Mouse (Mus musculus): ENCODE data around the gene Pdf. TPM values are rescaled to one million over a fixed set of nuclear protein-coding genes. Genes with fewer than 3 reads are reported as not detected.
"Not testable (repeated sequence)": the region's sequence is repeated elsewhere in the genome, so short reads cannot be mapped to it uniquely, and the experiment has no call there.

Gene Pdf
- polyA plus RNA-seq, 1 experiment, result 37.0 TPM

- Histone ChIP-seq H3K27me3 (ENCODE audit: control insufficient read depth, insufficient read depth, low read length) (no peaks in the 10 kb centered on the region), H3K4me3 (ENCODE audit: low read depth, low read length) (no peak overlapping the region), H3K27ac (ENCODE audit: insufficient read depth, low read depth, low read length) (no peak overlapping the region), H3K36me3 (ENCODE audit: control insufficient read depth, insufficient read depth, low read length) (peaks cover 23% of the 10 kb centered on the region), H3K4me1 (ENCODE audit: control insufficient read depth, insufficient read depth, insufficient read length, low read length) (peaks cover 2% of the 10 kb centered on the region)
- no peak for TF ChIP-seq CTCF (IDR thresholded peaks at IDR 0.05; ENCODE audit: extremely low read depth, insufficient read length, insufficient replicate concordance, low read depth, low read length)
- TF ChIP-seq POLR2A (IDR thresholded peaks at IDR 0.05; ENCODE audit: low read depth, low read length), result no peak
- WGBS, result 95% methylated on average over 3 of the region's 3 CpGs
Measured at GRCm38 (mm10) chr8:107035641-107036040, 12.8 kb downstream of the Pdf start.

GRCm38 (mm10) chr8:107033609-107034008 is 14.8 kb downstream of the Pdf start:
- not testable (repeated sequence) for H3K36me3 ChIP-seq (ENCODE audit: control insufficient read depth, insufficient read depth, low read length); H3K4me3 ChIP-seq (ENCODE audit: low read depth, low read length); H3K4me1 ChIP-seq (ENCODE audit: control insufficient read depth, insufficient read depth, insufficient read length, low read length); H3K27me3 ChIP-seq (ENCODE audit: control insufficient read depth, insufficient read depth, low read length); H3K27ac ChIP-seq (ENCODE audit: insufficient read depth, low read depth, low read length)
- WGBS, result 74% methylated on average over 2 of the region's 2 CpGs

GRCm38 (mm10) chr8:107031577-107032090 is 16.8 kb downstream of the Pdf start:
- Histone ChIP-seq H3K36me3 (ENCODE audit: control insufficient read depth, insufficient read depth, low read length) (peaks cover 2% of the 10 kb centered on the region), H3K4me3 (ENCODE audit: low read depth, low read length) (peak overlapping the region; percentile 95), H3K27me3 (ENCODE audit: control insufficient read depth, insufficient read depth, low read length) (no peaks in the 10 kb centered on the region), H3K4me1 (ENCODE audit: control insufficient read depth, insufficient read depth, insufficient read length, low read length) (peaks cover 2% of the 10 kb centered on the region), H3K27ac (ENCODE audit: insufficient read depth, low read depth, low read length) (peak overlapping the region; percentile 17)
- under 1% methylated on average over 40 of the region's 40 CpGs for WGBS
- TF ChIP-seq POLR2A (IDR thresholded peaks at IDR 0.05; ENCODE audit: low read depth, low read length), result no peak
- TF ChIP-seq CTCF (IDR thresholded peaks at IDR 0.05; ENCODE audit: extremely low read depth, insufficient read length, insufficient replicate concordance, low read depth, low read length), result no peak

GRCm38 (mm10) chr8:107030650-107031576 is 17.5 kb downstream of the Pdf start, which contains the start of gene Vps4a:
Gene Vps4a (plus strand): TSS chr8:107031222.
- peaks cover 2% of the 10 kb centered on the region for H3K4me1 ChIP-seq (ENCODE audit: control insufficient read depth, insufficient read depth, insufficient read length, low read length)
- TF ChIP-seq POLR2A (IDR thresholded peaks at IDR 0.05; ENCODE audit: low read depth, low read length) (peak; percentile 76; the same call in 1 of the 2 replicates), CTCF (IDR thresholded peaks at IDR 0.05; ENCODE audit: extremely low read depth, insufficient read length, insufficient replicate concordance, low read depth, low read length) (peak; percentile 67)
- no peaks in the 10 kb centered on the region for H3K36me3 ChIP-seq (ENCODE audit: control insufficient read depth, insufficient read depth, low read length)
- H3K27ac ChIP-seq (ENCODE audit: insufficient read depth, low read depth, low read length), result peak within 1 kb of the TSS; percentile 17
- 4% methylated on average over 66 of the region's 66 CpGs for WGBS
- H3K4me3 ChIP-seq (ENCODE audit: low read depth, low read length), result peak within 1 kb of the TSS; percentile 95
- H3K27me3 ChIP-seq (ENCODE audit: control insufficient read depth, insufficient read depth, low read length), result no peaks in the 10 kb centered on the region

- Histone ChIP-seq H3K4me1 (ENCODE audit: control insufficient read depth, insufficient read depth, insufficient read length, low read length) (peaks cover 2% of the 10 kb centered on the region), H3K4me3 (ENCODE audit: low read depth, low read length) (no peak overlapping the region), H3K27ac (ENCODE audit: insufficient read depth, low read depth, low read length) (no peak overlapping the region), H3K27me3 (ENCODE audit: control insufficient read depth, insufficient read depth, low read length) (no peaks in the 10 kb centered on the region), H3K36me3 (ENCODE audit: control insufficient read depth, insufficient read depth, low read length) (no peaks in the 10 kb centered on the region)
- 74% methylated on average over 5 of the region's 5 CpGs for WGBS
- TF ChIP-seq CTCF (IDR thresholded peaks at IDR 0.05; ENCODE audit: extremely low read depth, insufficient read length, insufficient replicate concordance, low read depth, low read length) (no peak), POLR2A (IDR thresholded peaks at IDR 0.05; ENCODE audit: low read depth, low read length) (no peak)
Measured at GRCm38 (mm10) chr8:107030058-107030457, 18.4 kb downstream of the Pdf start.

GRCm38 (mm10) chr8:107029310-107029709 is 19.1 kb downstream of the Pdf start:
- WGBS, result 80% methylated on average over 3 of the region's 3 CpGs
- Histone ChIP-seq H3K27ac (ENCODE audit: insufficient read depth, low read depth, low read length) (no peak overlapping the region), H3K27me3 (ENCODE audit: control insufficient read depth, insufficient read depth, low read length) (no peaks in the 10 kb centered on the region), H3K4me3 (ENCODE audit: low read depth, low read length) (no peak overlapping the region), H3K36me3 (ENCODE audit: control insufficient read depth, insufficient read depth, low read length) (no peaks in the 10 kb centered on the region), H3K4me1 (ENCODE audit: control insufficient read depth, insufficient read depth, insufficient read length, low read length) (peaks cover 2% of the 10 kb centered on the region)
- TF ChIP-seq POLR2A (IDR thresholded peaks at IDR 0.05; ENCODE audit: low read depth, low read length) (no peak), CTCF (IDR thresholded peaks at IDR 0.05; ENCODE audit: extremely low read depth, insufficient read length, insufficient replicate concordance, low read depth, low read length) (no peak)

GRCm38 (mm10) chr8:107023479-107023878 is 24.9 kb downstream of the Pdf start:
- Histone ChIP-seq H3K27me3 (ENCODE audit: control insufficient read depth, insufficient read depth, low read length) (no peaks in the 10 kb centered on the region), H3K4me3 (ENCODE audit: low read depth, low read length) (no peak overlapping the region), H3K36me3 (ENCODE audit: control insufficient read depth, insufficient read depth, low read length) (no peaks in the 10 kb centered on the region), H3K4me1 (ENCODE audit: control insufficient read depth, insufficient read depth, insufficient read length, low read length) (no peaks in the 10 kb centered on the region), H3K27ac (ENCODE audit: insufficient read depth, low read depth, low read length) (no peak overlapping the region)
- WGBS, result 92% methylated on average over 8 of the region's 8 CpGs
- TF ChIP-seq CTCF (IDR thresholded peaks at IDR 0.05; ENCODE audit: extremely low read depth, insufficient read length, insufficient replicate concordance, low read depth, low read length) (no peak), POLR2A (IDR thresholded peaks at IDR 0.05; ENCODE audit: low read depth, low read length) (no peak)

Data from small intestine, adult 2 months (tissue).